Mouse (Mus musculus) gastrocnemius, adult 8-10 months (tissue): Measurements from ENCODE around the gene Best3. TPM values are rescaled to one million over a fixed set of nuclear protein-coding genes. Genes with fewer than 3 reads are reported as not detected.

ENCODE experiments used
- DNase-seq, 2 experiments: peaks; one replicate each; pipeline ENCODE4 v3.0.0; 2022; ENCODE audit warnings: low spot score in 2 of 2
- total RNA-seq, 4 experiments: library from RNA; stranded (reverse); gene quantifications; 2 replicates each; pipeline ENCODE4 v1.2.4; 2022

Gene Best3
- 10 to 100 TPM; 20.6 to 37.3 (median 29.6) TPM for total RNA-seq

DNA sequence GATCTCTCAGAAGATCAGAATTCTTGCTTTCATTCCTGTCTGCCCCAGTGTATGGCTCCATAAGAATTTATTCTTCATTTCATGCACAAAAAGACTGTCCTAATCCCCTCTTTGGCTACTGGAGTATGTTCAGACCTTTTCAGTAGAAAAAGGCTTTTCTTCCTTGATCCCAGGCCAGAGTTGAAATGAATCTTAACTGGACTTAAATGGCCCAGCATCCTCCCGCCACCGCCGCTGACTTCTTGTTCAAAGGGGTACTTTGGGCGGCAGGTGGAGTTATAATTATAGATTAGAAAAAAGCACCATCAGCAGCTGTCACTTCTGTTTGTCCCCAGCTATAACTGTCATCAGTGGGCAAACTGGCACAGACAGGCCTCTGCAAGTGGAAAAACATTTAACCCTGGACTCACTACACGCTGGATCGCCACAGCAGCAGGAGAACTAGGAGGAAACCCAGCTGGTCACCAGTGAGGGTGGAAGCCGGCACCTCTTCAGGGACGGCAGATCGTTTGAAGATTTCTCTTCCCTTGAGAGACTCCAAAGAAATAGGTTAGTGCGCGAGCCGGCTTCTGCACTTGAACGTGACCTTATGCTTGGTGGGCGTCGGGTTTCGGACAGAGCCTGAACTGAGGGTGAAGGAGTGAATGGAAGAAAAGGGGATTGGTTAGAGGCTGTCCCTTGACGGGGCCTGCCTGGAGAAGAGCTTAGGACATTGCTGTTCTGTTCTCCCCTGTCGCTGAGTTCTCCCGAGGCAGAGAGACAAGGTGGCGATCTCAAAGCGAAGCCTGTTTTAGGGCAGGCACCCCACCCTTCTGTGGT lies at the start of gene Best3:
Best3 (plus strand) TSS at position 51 of the 819 bp plus-strand sequence.
- DNase-seq = peak in 1 of 2 experiments; percentile 18

- DNase-seq = no peak
Observed at GRCm38 (mm10) chr10:116943025-116943424, 43.1 kb upstream of the Best3 start.

- DNase-seq = no peak
Observed at GRCm38 (mm10) chr10:116944144-116944543, 42.0 kb upstream of the Best3 start.

GRCm38 (mm10) chr10:116944940-116945339 lies 41.2 kb upstream of the Best3 start:
- DNase-seq = no peak

- no peak for DNase-seq
Observed at GRCm38 (mm10) chr10:116948414-116948813, 37.7 kb upstream of the Best3 start.

DNA sequence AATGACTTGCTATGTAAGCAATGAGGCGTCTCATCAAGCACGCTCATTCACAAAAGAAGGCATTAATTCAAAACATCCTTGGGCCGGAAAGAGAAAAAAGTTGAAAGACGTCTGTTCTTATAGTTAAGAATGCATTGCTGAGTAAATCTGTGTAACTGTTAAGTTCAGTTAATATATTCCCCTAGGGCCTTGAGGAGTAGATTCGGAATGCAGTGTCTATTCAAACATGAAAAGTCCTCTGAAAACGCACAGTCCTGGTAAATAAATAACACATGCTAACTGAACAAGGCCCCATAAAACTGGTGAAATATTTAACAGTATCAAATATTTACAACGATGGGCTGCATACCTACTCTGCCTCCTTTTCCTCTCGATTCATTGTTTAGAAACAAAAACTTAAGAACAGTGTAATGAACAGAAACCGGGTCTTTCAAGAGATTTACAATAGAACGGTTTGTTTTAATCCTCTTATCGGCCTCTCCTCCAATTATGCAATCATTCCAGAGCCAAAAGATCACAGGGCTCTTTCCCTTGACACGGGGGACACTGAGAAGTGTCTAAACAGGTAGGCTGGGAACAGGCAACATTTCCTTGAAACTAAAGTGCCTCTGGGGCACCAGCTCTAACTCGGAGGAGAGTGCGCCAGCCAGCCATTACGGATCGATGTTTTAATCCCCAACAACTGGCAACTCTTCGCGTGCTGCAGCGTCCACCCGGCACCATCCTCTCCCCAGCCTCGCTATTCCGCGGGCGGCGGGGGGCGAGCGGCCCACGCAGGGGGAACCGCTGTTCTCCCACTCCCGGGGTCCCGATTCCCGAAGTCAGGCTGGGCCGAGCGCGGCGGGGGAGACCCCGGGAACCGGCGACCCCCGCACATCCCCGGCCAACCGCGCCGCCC lies 36.8 kb upstream of the Best3 start:
- peak in 1 of 2 experiments; percentile 16 for DNase-seq

DNA sequence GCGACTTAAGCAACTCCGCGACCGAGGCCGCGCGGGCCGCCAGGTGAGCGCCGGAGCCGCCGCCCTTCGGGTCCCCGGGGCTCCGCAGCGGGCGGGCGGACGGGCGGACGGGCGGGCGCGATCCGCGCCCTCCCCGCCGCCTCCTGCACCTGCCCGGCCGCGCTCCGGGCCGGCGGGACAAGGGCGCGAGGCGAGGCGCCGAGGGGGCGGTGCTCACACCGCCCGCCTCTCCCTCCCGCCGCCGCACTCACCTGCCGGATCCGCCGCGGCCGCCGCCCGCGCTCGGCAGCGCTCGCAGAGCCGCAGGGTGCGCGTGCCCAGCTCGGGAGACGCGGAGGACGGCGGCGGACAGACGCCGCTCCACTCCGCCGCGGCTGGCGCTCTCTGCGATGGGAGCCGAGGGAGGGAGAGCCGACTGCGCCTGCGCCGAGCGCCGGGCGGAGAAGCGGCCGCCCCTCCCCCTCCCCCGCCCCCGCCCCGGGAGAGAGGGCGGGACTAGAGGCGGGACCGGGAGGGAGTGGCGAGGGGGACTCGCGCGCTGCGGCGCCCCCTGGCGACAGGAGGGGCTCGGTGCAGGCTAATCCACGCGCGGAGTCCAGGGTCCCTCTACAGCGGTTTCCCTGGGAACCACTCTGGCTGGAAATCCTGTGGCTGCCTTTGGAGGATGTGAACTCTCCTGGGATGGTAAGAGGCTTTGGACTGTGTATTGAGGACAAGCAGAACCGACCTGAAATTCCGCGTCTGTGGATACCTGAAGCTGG lies 35.9 kb upstream of the Best3 start, which contains the start of gene Rab3ip:
Rab3ip (minus strand) TSS at position 761 of the 761 bp plus-strand sequence.
- DNase-seq = peak; percentile 79 to 82

- no peak for DNase-seq
Observed at GRCm38 (mm10) chr10:116950886-116951285, 35.2 kb upstream of the Best3 start.

- DNase-seq = no peak
Observed at GRCm38 (mm10) chr10:116955191-116955590, 30.9 kb upstream of the Best3 start.

DNA sequence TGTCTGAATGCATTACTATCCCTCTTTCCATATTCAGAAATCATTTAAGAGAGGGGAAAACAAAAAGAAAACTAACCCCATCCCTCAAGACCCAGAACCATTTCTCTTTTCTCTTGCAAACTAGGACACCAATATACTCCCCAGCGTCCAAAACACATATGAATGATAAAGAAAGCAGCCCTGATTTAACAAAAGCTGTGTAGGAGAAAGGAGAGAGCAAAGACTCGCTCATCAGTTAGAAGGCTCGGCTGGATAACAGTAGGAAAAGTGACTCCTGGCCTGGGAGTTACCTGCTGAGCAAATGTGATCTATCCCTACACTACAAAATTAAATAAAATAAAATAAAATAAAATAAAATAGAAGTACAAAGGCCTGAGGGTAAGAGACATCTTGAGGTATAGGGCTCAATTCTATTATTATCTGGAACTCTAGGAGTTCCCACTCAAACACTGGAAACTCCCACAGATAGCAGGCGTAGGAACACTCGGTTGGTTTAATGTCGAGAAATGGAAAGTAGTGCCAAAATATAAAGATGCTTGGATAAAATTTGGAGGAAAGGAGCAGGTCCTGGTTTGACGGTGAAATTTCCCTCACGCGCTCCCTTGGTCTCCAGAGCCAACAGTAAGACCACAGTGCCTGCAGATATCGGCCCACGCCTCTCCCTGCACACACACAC lies 29.5 kb upstream of the Best3 start:
- no peak for DNase-seq

DNA sequence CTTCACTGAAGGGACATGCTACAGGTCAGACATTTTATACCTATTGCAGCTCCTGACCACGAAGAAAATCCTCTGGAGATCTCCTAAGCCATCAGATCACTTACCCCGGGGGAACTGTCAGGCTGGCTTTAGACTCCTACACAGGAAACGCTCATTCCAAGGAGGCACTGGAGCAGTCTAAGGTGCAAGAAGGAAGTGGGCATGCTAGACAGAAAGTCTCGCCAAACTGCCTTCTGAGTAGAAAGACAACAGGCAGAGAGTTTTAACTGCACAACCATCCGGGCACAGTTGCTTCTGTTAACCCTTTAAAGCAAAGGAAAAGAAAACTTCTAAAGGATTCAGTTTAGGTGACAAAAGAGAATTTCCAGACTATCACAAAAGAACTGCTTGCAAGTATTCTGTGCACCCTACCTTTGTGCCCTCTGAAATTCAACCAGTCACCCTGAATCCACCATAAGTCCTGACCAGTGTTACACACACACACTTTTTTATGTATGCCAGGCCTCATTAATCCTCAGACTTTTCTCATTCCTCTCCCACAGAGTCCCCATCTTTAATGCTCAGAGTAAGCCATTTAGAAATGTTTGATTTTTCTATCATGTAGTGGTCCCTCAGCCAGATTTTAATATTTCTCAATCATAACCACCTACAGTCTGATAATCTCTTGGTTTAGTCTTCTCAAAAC lies 28.1 kb upstream of the Best3 start:
- DNase-seq = no peak

DNA sequence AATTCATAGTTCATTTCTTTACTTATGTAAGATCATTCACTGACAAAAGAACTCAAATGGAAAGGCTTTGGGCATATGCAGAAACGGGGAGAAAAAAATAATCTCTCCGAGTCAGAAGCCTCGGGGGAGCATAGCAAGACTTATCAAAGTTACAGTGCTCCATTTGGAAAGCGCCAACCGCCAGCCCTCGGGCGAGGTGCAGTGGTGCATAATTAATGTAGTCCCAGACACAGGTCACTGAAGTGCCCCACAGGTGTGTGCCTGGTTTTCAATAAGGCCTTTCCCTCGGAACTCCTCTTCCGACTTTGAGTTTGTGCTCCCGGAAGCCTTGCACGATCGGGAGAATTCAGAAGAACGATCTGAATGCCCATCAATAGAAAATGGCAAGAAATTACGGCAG lies 24.0 kb upstream of the Best3 start:
- DNase-seq = no peak

DNA sequence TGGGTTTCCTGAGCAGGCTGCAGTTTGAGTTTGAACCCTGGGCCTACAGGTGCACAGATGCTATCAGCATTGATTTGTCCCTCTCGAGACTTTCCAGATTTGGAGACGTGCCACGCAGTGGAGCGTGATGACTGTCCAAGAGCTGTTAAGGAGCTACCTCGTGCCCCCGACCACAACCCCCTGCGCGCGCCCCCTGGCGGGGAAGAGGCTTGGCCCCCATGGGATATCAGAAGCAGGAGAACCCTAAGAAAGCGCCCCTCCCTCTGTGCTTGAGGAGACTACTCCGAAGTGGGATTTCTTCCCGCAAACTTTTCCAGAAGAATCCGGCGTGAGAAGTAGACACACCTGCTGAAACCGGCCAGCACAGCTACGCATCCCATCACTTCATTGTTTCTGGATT lies 23.3 kb upstream of the Best3 start:
- no peak for DNase-seq

DNA sequence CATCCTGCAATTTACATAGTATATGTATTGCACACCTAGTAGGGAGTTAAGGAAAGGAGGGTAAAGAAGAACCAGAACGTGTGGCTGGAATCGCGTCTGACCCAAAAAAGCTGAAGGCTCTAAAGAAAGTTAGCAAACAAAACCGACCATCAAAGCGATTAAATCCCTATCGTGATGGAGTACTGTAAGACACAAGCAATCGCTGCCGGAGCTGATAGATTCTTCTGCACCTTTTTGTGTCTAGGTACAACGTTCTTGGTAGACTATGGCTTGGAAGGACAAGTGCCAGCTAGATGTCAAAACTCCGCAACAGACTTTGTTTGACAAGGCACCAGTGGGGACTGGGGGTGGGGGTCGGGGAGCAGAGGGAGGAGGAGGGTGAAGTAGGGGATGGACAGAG lies 22.0 kb upstream of the Best3 start:
- no peak for DNase-seq

GRCm38 (mm10) chr10:116964571-116964970 lies 21.5 kb upstream of the Best3 start:
- DNase-seq = no peak

GRCm38 (mm10) chr10:116965297-116965696 lies 20.8 kb upstream of the Best3 start:
- no peak for DNase-seq

DNA sequence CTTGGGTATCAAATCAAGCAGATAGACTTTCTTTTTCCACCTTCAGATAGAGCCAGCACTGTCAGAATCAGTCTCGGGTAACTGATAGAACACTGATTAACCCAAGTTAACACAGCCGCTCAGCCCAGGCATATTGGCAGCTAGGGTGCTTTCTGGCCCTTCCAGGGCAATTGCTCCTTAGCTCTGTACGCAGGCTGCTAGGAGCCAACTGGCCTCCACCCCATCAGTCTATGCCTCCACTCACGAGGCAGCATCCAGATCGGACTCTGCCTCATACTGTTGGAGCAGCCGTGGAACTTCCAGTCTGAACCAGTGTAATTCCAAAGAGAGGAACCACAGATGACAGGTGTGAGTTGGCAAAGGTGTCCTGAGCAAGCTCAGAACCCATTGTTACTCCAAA lies 20.0 kb upstream of the Best3 start:
- DNase-seq = no peak

GRCm38 (mm10) chr10:116968741-116969140 lies 17.4 kb upstream of the Best3 start:
- no peak for DNase-seq

DNA sequence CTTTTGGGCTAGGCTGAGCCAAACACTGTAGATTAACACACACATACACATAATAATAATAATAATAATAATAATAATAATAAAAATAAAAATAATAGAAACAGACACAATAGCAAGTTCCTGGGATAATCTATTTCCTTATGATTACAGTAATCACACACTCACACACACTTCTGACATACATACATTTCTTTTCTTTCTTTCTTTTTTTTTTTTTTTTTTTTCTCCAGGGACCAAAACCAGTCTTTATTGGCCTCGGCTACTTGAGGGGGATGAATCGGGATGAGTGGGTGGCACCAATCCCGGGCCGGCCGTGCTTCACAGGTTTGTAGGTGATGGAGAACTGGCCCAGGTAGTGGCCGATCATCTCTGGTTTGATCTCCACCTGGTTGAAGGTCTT lies 13.6 kb upstream of the Best3 start, which contains the start of gene Gm10271:
Gm10271 (minus strand) TSS at position 101 of the 400 bp plus-strand sequence.
- no peak for DNase-seq

- DNase-seq = no peak
Observed at GRCm38 (mm10) chr10:116977455-116977854, 8.7 kb upstream of the Best3 start.
